Mouse (Mus musculus) kidney, adult 9 months (tissue): ENCODE measurements around the gene Ccdc186.
A peak's percentile ranks its signal among the peaks of the same experiment; 100 is the strongest.

Experiments
- DNase-seq: peaks from one replicate; pipeline ENCODE4 v3.0.0; 2022

The Ccdc186 gene

GRCm38 (mm10) chr19:56821798-56822447 lies at the start of gene Ccdc186:
TSS of gene Ccdc186 (minus strand) at chr19:56822190.
- peak; percentile 96 for DNase-seq

- DNase-seq, result no peak
Observed at GRCm38 (mm10) chr19:56867701-56868100, 45.7 kb upstream of the Ccdc186 start.

DNA sequence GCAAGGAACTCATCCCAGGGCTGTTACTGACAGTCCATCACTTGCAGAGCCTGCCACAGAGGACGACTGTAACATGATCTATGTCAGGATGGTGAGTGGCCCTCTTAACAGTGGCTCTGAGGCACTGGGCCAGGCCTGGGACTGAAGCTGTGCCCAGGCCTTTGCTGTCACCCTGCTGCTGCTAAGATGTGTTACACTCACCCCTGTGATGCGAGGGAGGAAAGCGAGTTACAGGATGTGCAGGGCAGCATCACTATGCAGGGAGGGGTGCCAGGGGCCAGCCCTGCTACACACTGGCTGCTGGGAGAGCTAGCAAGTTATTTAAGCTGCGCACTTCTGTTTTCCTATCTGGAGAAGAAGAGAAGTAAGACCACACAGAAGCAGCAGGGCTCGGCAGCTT lies 34.5 kb upstream of the Ccdc186 start:
- DNase-seq, result no peak

- DNase-seq, result no peak
Observed at GRCm38 (mm10) chr19:56852590-56852989, 30.6 kb upstream of the Ccdc186 start.

DNA sequence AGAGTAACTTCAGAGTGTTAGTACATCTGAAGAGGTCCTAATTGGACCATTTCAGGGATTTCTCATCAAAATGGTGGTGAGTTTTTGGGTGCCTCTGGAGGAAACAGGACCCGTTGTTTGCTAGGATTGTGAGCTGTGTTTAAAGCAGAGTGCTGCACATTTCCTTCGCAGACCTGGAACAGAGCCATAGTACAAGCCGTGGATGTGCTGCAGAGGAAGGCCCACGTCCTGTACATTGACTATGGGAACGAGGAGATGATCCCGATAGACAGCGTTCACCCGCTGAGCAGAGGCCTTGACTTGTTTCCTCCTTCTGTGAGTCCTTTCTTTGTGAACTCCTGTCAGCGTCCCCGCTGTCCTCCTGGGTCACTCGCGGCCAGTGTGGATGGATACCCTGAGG lies 21.0 kb upstream of the Ccdc186 start:
- DNase-seq, result no peak

DNA sequence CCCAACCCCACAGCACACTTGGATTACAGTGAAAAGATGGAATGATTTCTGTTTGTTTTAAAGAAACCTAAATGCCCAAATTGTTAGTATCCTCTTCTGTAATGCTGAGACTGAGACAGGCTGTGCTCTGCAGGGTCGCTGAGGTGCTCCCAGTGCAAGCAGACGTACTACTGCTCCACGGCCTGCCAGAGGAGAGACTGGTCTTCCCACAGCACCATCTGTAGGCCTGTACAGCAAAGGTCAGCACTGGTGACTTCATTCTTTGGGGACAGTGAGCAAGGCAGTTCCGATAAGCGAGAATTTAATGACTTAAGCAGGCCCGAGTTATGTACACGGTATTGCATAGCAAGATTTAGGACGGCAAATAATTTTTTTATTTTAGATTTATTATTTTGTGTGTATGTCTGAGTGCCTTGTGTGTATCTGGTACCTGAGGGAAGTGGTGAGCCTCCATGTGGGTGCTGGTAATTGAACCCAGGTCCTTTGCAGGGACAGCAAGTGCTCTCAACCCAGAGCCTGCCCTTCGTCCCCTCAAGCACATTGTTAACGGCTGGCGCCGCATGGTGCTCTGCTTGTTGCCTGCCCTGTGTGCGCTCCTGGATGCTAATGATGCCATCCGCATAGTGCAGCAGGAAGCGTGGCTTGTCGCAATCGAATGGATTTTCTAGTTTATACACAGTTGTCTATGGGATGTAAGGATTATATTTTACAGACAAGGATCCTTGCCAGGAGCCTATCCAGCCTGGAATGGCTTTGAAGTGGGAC lies 17.1 kb upstream of the Ccdc186 start:
- no peak for DNase-seq

GRCm38 (mm10) chr19:56835340-56835739 lies 13.3 kb upstream of the Ccdc186 start:
- peak; percentile 69 for DNase-seq

DNA sequence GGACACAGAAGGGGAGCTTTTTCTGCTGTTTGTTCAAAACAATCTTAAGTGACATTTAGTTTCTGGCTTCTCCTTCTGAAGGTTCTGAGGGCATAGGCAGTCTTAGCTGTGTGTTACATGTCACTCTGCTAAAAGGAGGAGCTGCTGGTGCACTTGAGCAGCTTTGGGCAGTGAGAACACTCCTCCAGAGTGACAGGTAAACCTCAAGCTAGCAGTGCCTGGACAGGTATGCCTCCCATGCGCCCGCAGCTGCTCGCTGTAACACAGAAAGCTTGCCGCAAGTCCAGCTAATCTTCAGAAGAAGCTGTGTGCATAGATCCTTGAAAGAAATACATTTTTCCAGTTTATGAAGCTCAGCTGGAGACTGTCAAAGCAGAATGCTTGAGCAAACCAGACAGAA lies 8.2 kb upstream of the Ccdc186 start:
- DNase-seq, result no peak

DNA sequence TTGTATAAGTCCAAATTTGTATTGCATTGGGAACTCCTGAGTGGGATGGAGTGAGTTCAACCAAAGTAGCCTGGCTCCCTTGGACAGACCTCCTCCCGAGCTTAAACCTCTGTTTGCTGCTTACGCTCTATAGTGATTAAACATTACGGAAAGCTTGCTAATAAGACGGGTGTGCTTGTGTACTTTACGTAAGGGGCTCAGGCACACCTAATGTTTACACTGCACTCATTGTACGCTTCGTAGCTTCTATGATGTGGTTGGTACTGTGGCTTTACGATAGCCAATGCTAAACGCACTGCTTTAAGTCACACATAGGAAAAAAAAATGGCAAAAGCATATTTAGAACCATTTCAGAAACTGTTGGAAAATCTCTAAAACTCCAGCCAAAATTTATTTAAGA lies 7.3 kb upstream of the Ccdc186 start:
- DNase-seq, result no peak

DNA sequence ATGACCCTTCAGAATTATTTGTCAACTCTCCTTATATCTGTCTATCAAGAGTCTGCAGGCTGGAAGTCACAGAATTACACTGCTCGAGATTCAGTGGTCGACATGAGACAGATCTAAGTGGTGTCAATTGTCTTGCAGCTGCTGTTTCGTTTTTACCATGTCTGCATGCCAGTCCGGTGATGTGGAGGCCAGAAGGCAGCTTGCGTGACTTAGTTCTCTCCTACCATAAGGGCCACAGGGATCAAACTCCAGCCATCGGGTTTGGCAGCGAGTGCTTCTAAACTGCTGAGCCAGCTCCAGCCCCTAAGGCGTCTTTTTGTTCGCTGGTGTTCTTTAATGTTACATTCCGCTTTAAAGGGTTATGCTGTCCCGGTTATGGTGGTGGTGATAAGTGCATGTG lies 6.3 kb upstream of the Ccdc186 start:
- peak; percentile 44 for DNase-seq

DNA sequence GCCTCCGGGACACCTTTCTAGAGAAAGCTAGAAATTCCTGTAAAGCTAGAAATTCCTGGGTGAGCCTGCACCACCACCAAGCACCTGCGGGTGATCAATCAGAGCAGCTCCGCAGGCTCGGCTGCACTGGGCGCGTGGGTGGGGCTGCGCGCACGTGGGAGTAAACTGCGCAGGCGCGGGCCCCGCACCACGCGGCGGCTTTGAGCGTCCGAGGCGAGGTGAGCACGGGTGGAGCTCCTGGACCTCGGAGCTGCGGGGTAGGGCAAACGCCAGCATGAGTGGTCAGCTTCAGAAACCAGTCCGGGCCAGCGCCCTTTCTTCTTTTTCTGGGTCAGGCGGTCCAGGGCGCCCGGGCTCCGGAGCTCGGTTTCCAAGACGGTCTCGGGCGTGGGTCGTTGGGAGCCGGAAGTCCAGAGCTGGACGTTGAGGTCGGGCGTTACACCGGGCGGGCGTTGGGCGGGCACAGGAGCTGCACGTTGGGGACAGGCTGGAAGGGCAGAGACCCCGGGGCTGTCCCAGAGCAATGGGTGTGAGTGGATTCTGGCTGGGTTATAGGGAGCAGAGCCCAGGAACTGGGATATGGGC lies 4.1 kb upstream of the Ccdc186 start, which contains the start of gene Tdrd1:
Tdrd1 (plus strand) TSS at position 163 of the 585 bp plus-strand sequence.
- DNase-seq, result no peak

DNA sequence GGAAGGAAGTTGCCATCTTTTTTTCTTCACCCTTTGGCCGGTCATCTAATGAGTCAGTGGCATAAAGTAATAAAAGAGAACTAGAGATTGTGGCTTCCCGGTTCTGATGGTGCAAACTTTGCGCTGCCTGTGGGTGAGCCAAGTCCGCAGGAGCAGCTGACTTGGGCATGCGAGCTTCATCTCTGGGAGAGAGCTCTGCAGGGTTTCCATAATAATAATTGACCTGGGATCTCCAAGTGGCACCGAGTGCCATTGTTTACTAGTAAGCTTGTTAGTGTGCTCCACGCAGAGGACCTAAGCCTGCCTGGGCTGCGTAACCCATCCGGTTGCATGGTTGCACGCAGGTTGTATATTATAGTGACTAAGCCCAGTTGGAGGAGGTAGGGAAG lies 452 bp upstream of the Ccdc186 start:
- DNase-seq, result no peak

- DNase-seq, result no peak
Observed at GRCm38 (mm10) chr19:56821040-56821797, 771 bp downstream of the Ccdc186 start.

DNA sequence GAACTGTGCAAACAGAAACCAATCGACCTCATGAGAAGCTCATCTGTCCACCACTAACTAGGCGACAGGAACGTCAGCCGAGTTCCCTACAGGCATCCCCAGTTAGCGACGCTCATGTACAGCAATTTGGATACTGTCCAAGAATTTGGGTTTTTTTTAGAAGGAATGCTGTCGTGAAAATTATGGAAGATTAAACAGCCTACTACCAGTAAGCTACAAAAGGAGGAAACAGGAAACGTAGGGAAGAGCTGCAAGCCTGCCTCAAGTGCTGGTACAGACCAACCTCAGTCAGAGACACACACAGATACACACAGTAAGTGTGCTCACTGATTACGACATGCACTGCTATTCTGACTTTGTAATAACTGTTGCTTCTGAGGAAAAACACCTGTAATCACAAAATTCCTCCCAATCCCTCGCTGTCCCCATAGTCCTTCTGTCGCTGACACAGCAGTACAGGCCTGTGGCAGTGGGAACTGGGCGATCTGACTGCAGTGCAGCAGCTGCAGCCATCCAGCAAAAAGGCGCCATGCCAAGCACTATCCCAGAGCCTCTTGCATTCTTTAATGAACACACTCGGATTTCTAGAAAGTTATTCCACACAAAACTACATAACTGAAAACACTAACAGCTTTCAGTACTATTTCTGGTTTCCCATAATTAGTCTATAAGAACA lies 4.0 kb downstream of the Ccdc186 start:
- DNase-seq, result peak; percentile 20

GRCm38 (mm10) chr19:56813360-56813759 lies 8.6 kb downstream of the Ccdc186 start:
- no peak for DNase-seq

DNA sequence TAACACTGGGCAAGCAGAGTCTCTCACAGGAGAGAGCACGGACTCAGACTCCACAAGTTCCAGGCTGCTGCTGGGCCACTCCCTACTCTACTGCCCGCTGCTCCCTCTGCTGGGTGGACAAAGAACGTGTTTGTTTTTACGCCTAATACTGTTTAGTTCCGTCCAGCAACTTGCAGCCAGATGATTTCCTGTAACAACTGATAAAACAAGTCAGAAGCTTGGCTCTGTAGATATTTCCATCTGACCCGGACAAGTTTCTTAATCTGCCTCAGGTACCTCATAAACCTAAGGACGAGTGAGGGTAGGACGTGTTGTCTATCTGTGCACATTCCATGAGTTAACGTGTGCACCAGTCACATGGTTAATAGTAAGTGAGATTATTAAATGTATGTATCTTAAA lies 10.4 kb downstream of the Ccdc186 start:
- DNase-seq, result peak; percentile 69

DNA sequence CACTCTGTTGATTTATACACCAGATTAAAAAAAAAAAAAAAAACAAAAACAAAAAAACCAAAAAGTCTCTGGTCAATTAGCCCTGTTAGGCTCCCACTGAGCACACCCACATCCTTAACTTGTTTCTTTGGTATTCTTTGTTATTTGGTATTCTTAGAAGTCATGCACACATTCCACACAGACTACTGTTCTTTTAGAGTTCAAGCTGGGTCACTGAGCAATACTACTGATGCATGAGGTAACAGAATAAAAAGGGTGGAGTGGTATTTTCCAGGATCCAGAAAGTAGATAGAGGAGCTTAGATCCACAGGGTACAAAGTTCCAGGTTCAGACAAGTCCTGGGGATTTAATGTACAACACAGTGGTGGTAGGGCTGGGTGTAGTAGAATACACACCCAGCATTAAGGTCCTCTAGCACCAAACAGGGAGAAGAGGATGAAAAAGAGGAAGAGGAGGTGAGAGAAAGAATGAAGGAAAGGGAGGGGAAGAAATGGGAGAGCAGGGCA lies 11.3 kb downstream of the Ccdc186 start:
- no peak for DNase-seq

DNA sequence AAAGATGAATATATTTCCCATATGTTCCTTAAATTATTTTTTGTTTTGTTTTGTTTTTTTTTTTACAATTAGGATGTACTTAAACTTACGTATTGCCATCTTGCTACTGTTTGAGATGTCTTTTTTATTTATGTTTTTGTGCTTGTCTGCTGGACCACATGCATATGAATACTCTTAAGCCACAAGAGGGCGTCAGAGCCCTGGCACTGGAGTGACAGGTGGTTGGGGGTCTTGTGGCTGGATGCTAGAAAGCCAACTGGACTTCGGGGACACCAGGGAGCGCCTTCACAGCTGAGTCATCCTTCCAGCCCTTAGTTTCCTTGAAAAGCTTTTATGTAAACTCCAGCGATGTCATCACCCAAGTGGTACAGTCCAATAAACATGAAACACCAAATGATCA lies 13.2 kb downstream of the Ccdc186 start:
- DNase-seq, result no peak

DNA sequence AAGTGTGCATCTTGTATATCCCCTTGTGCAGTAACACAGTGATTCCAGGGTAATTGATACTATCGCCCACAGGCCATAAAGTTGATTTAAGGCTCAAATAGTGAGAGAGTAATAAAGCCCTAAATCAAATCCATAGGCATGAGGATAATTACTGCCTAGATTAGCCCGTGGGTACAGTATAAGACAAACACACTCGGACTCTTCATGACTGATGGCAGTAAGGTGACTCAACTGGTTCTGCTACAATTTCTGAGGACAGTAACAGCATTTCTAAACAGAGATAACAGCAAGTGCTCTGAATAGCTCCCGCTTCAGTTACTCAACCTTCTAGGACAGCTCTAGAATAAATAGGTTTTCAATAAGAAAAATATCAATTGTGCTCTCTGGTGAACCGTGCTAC lies 14.9 kb downstream of the Ccdc186 start:
- DNase-seq, result no peak

DNA sequence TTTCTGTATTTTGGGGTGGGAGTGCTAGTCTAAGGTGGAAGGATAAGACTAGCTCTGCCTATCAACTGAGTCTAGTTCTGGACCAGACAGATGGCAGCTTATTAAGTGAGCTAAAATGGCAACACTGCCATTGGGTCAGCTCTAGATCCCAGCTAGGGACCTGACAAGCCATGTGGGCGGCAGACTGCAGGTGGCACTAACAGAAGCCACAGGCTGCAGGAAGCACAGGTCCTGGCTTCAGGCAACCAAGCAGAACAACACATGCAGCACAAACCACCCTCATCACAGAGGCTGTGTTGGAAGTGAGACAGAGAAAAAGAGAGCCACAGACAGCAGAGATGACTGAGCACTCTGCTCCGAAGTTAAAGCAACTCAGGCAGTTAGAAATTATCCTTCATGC lies 16.6 kb downstream of the Ccdc186 start:
- no peak for DNase-seq

- no peak for DNase-seq
Observed at GRCm38 (mm10) chr19:56802352-56802746, 19.6 kb downstream of the Ccdc186 start.

GRCm38 (mm10) chr19:56801656-56802351 lies 20.2 kb downstream of the Ccdc186 start:
- no peak for DNase-seq
